Mouse (Mus musculus) hindbrain, embryonic 14.5 days (tissue): ENCODE measurements around the gene Cdk10. TPM values are rescaled to one million over a fixed set of nuclear protein-coding genes. Genes with fewer than 3 reads are reported as not detected.

Experiments used
- ATAC-seq: fragments of 200-750 bp; cut with Nextera tagmentation; 2 replicates; pipeline ENCODE4 v1.8.0; 2017; ENCODE audit warnings: moderate number of reproducible peaks, mild to moderate bottlenecking, moderate TSS enrichment, moderate library complexity; ENCODE audit not compliant: low FRiP score
- DNase-seq: peaks from one replicate; pipeline ENCODE4 v3.0.0-alpha.2; 2015; ENCODE audit warnings: low spot score
- H3K27ac ChIP-seq: fragments of 300-500 bp; sonication (generic); 2 replicates; pipeline ENCODE4 v1.5.1; 2014; ENCODE audit warnings: mild to moderate bottlenecking, moderate library complexity
- H3K27me3 ChIP-seq: fragments of 300-500 bp; sonication (generic); 2 replicates; pipeline ENCODE4 v1.6.1; 2014; ENCODE audit warnings: mild to moderate bottlenecking, low read length, mixed read lengths; ENCODE audit not compliant: control insufficient read depth, insufficient read depth
- H3K36me3 ChIP-seq: fragments of 300-500 bp; sonication (generic); replicated peaks from 2 replicates; pipeline ENCODE4 v1.6.1; 2014; ENCODE audit not compliant: control insufficient read depth, insufficient read depth
- H3K4me1 ChIP-seq: fragments of 300-500 bp; sonication (generic); replicated peaks from 2 replicates; pipeline ENCODE4 v1.6.1; 2014; ENCODE audit warnings: antibody characterized with exemption, low read length, mixed read lengths; ENCODE audit not compliant: control insufficient read depth, insufficient read depth
- H3K4me2 ChIP-seq: fragments of 300-500 bp; sonication (generic); replicated peaks from 2 replicates; pipeline ENCODE4 v1.6.1; 2014; ENCODE audit warnings: mild to moderate bottlenecking, moderate library complexity
- H3K4me3 ChIP-seq: fragments of 300-500 bp; sonication (generic); replicated peaks from 2 replicates; pipeline ENCODE4 v1.5.1; 2014; ENCODE audit warnings: mild to moderate bottlenecking, low read length
- H3K9ac ChIP-seq: fragments of 300-500 bp; sonication (generic); 2 replicates; pipeline ENCODE4 v1.6.1; 2014
- H3K9me3 ChIP-seq: fragments of 300-500 bp; sonication (generic); 2 replicates; pipeline ENCODE4 v1.6.1; 2016; ENCODE audit warnings: low read length; ENCODE audit not compliant: control insufficient read depth
- WGBS: fragments of 180-500 bp; shearing (Covaris S2); extraction: QIAGEN DNeasy Blood & Tissue Kit; methylation state at CpG from one replicate; pipeline ENCODE4 v1.1.7; 2014; 5-methylcytosine and 5-hydroxymethylcytosine counted together
- polyA plus RNA-seq: library from polyadenylated mRNA; unstranded; fragments of >200 nt; fragmentation: Nextera tagmentation; extraction: Ambion mirVana; gene quantifications from 2 replicates; pipeline ENCODE4 v1.2.1, GENCODE M21; 2014

Cdk10 gene
- polyA plus RNA-seq, 1 experiment from 2014 or later = 42.9 TPM

GRCm38 (mm10) chr8:123199864-123200263 lies 24.8 kb upstream of the Cdk10 start:
- H3K9ac ChIP-seq = no peak overlapping the region
- DNase-seq (no peak), ATAC-seq (no peak)
- no peaks in the 10 kb centered on the region for H3K4me1 ChIP-seq
- 76% methylated on average over 14 of the region's 14 CpGs for WGBS
- H3K4me2 ChIP-seq = no peak overlapping the region
- H3K27ac ChIP-seq = no peak overlapping the region
- H3K36me3 ChIP-seq = peaks cover 13% of the 10 kb centered on the region; the same call in 1 of the 2 replicates
- no peak overlapping the region for H3K4me3 ChIP-seq
- H3K27me3 ChIP-seq = no peaks in the 10 kb centered on the region
- H3K9me3 ChIP-seq = no peaks in the 10 kb centered on the region

- peak; percentile 94 for DNase-seq
- ATAC-seq = peak; percentile 55
- H3K4me3 ChIP-seq = no peak overlapping the region
- H3K27ac ChIP-seq = no peak overlapping the region
- H3K9ac ChIP-seq = peak overlapping the region; percentile 13; the same call in 1 of the 2 replicates
- H3K4me1 ChIP-seq = no peaks in the 10 kb centered on the region
- no peak overlapping the region for H3K4me2 ChIP-seq
- H3K9me3 ChIP-seq = no peaks in the 10 kb centered on the region
- no peaks in the 10 kb centered on the region for H3K27me3 ChIP-seq
- H3K36me3 ChIP-seq = peaks cover 32% of the 10 kb centered on the region
- 25% methylated on average over 5 of the region's 5 CpGs for WGBS
These were observed 22.4 kb upstream of the Cdk10 start for GRCm38 (mm10) chr8:123202288-123202687.

GRCm38 (mm10) chr8:123203571-123203970 lies 21.1 kb upstream of the Cdk10 start:
- Histone ChIP-seq H3K4me3 (no peak overlapping the region), H3K4me1 (no peaks in the 10 kb centered on the region), H3K9ac (0 out of 2 replicates have a peak overlapping the region, but pooled peaks have one; percentile 8), H3K36me3 (peaks cover 45% of the 10 kb centered on the region), H3K9me3 (no peaks in the 10 kb centered on the region), H3K4me2 (no peak overlapping the region), H3K27me3 (no peaks in the 10 kb centered on the region), H3K27ac (no peak overlapping the region)
- ATAC-seq (no peak), DNase-seq (no peak)
- WGBS = 87% methylated on average over 3 of the region's 3 CpGs

- Histone ChIP-seq H3K4me1 (peaks cover 12% of the 10 kb centered on the region), H3K9me3 (no peaks in the 10 kb centered on the region), H3K27ac (no peak overlapping the region), H3K4me3 (peak overlapping the region; percentile 80), H3K36me3 (peaks cover 38% of the 10 kb centered on the region), H3K9ac (peak overlapping the region; percentile 96), H3K27me3 (no peaks in the 10 kb centered on the region), H3K4me2 (peak overlapping the region; percentile 78)
- no peak for DNase-seq
- no peak for ATAC-seq
- WGBS = 52% methylated on average over 10 of the region's 10 CpGs
These were observed 12.8 kb upstream of the Cdk10 start for GRCm38 (mm10) chr8:123211876-123212275.

- Histone ChIP-seq H3K4me2 (peak within 1 kb of the TSS; percentile 78), H3K9ac (peak within 1 kb of the TSS; percentile 96), H3K36me3 (peaks cover 32% of the 10 kb centered on the region), H3K9me3 (no peaks in the 10 kb centered on the region), H3K27me3 (no peaks in the 10 kb centered on the region), H3K4me3 (peak within 1 kb of the TSS; percentile 80), H3K4me1 (peaks cover 12% of the 10 kb centered on the region), H3K27ac (no peak within 1 kb of the TSS)
- under 1% methylated on average over 76 of the region's 76 CpGs for WGBS
- DNase-seq (peak; percentile 91), ATAC-seq (peak; percentile 95)
These were observed 12.1 kb upstream of the Cdk10 start, which contains the start of the genes Chmp1a and Spata33 for GRCm38 (mm10) chr8:123212321-123213117. TSS of gene Chmp1a (minus strand) at chr8:123212763. TSS of gene Spata33 (plus strand) at chr8:123212832.

- Histone ChIP-seq H3K4me3 (peak overlapping the region; percentile 80), H3K4me1 (peaks cover 12% of the 10 kb centered on the region), H3K9ac (peak overlapping the region; percentile 96), H3K9me3 (no peaks in the 10 kb centered on the region), H3K27ac (no peak overlapping the region), H3K36me3 (peaks cover 25% of the 10 kb centered on the region), H3K4me2 (peak overlapping the region; percentile 78), H3K27me3 (no peaks in the 10 kb centered on the region)
- DNase-seq (no peak), ATAC-seq (no peak; the same call in 1 of the 2 replicates)
- WGBS = 21% methylated on average over 22 of the region's 22 CpGs
These were observed 11.4 kb upstream of the Cdk10 start for GRCm38 (mm10) chr8:123213118-123213772.

GRCm38 (mm10) chr8:123215430-123215829 lies 9.2 kb upstream of the Cdk10 start:
- no peaks in the 10 kb centered on the region for H3K27me3 ChIP-seq
- H3K4me1 ChIP-seq = peaks cover 12% of the 10 kb centered on the region
- no peak overlapping the region for H3K4me2 ChIP-seq
- no peak for ATAC-seq
- H3K4me3 ChIP-seq = no peak overlapping the region
- 79% methylated on average over 3 of the region's 3 CpGs for WGBS
- H3K36me3 ChIP-seq = peaks cover 3% of the 10 kb centered on the region
- no peak for DNase-seq
- no peak overlapping the region for H3K9ac ChIP-seq
- H3K27ac ChIP-seq = no peak overlapping the region
- H3K9me3 ChIP-seq = no peaks in the 10 kb centered on the region

GRCm38 (mm10) chr8:123220917-123221316 lies 3.7 kb upstream of the Cdk10 start:
- H3K4me1 ChIP-seq = peaks cover 15% of the 10 kb centered on the region
- H3K4me3 ChIP-seq = no peak overlapping the region
- no peak overlapping the region for H3K9ac ChIP-seq
- no peak for ATAC-seq
- no peak for DNase-seq
- WGBS = 82% methylated on average over 1 of the region's 1 CpGs
- H3K36me3 ChIP-seq = no peaks in the 10 kb centered on the region
- no peaks in the 10 kb centered on the region for H3K9me3 ChIP-seq
- no peak overlapping the region for H3K4me2 ChIP-seq
- no peaks in the 10 kb centered on the region for H3K27me3 ChIP-seq
- no peak overlapping the region for H3K27ac ChIP-seq

GRCm38 (mm10) chr8:123228416-123228815 lies 3.8 kb downstream of the Cdk10 start:
- H3K27ac ChIP-seq = no peak overlapping the region
- peaks cover 17% of the 10 kb centered on the region for H3K4me1 ChIP-seq
- 100% methylated on average over 1 of the region's 1 CpGs for WGBS
- DNase-seq (no peak), ATAC-seq (no peak)
- no peak overlapping the region for H3K9ac ChIP-seq
- peaks cover 36% of the 10 kb centered on the region for H3K36me3 ChIP-seq
- H3K4me2 ChIP-seq = no peak overlapping the region
- no peaks in the 10 kb centered on the region for H3K9me3 ChIP-seq
- H3K4me3 ChIP-seq = no peak overlapping the region
- H3K27me3 ChIP-seq = no peaks in the 10 kb centered on the region
